Comparison of ENCODE assay signal across 12 mouse cellular contexts in the genomic region with DNA sequence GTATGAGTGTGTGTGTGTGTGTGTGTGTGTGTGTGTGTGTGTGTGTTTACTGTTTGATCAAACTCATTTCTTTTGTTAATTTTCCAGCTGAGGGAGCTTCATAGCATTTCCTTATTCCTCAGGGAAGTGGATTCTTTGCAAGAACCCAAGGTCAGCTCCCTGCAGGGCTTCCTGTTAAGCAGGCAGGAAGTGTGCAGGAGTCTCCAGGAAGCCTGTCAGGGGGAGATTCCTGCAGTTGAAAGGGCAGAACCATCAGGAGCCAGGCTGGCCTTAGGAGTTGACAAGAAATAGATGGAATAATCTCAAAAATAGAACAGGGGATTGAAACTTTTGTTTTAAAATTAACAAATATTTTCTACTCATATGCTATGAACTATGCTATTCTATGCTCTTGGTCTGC.
DNase-seq lines count a peak whose midpoint lies in the region; ATAC-seq and TF ChIP-seq lines count a peak whose summit lies in the region.
"Had no signal": no experiment of that assay in that cellular context is flagged by ENCODE, and none has a peak within 500 bp of the region (broad histone marks: within the 10 kb centered on the region; RNA-seq: fewer than 3 reads in every experiment).

No protein-coding gene starts in this region.

- DNase-seq in adrenal gland, postnatal 14 days: peak; percentile 46
- no peak for DNase-seq in adrenal gland, postnatal 4 days (ENCODE audit: low spot score in 2 of 2)
- no peak for DNase-seq in midbrain, embryonic 10.5 days (ENCODE audit: low spot score)
- DNase-seq in lung, postnatal 4 days: peak; percentile 50 to 76
- DNase-seq in midbrain, postnatal 0 days (ENCODE audit: low spot score): no peak
- no peak for DNase-seq in urinary bladder, adult 2 months (ENCODE audit: low spot score)
- DNase-seq: B cell, adult 2 months; cerebellum, adult 9-10 months; forebrain, postnatal 0 days; layer of hippocampus, adult 9-11 months had no signal

- ATAC-seq in midbrain, embryonic 13.5 days: no peak
- no peak for ATAC-seq in kidney, embryonic 15.5 days (replicated peaks; ENCODE audit: low FRiP score)
- no peak for ATAC-seq in midbrain, postnatal 0 days (ENCODE audit: low FRiP score)
- ATAC-seq: forebrain, postnatal 0 days had no signal

- no peak overlapping the region for H3K9ac ChIP-seq in midbrain, embryonic 13.5 days (replicated peaks)
- H3K9ac ChIP-seq in kidney, embryonic 15.5 days: no peak overlapping the region
- no peak overlapping the region for H3K9ac ChIP-seq in midbrain, postnatal 0 days (replicated peaks; ENCODE audit: low read length, poor library complexity, severe bottlenecking)
- H3K9ac ChIP-seq: forebrain, postnatal 0 days had no signal

- no peak overlapping the region for H3K4me3 ChIP-seq in midbrain, embryonic 10.5 days
- H3K4me3 ChIP-seq in midbrain, embryonic 13.5 days (replicated peaks): no peak overlapping the region
- no peak overlapping the region for H3K4me3 ChIP-seq in kidney, embryonic 15.5 days (replicated peaks)
- H3K4me3 ChIP-seq in midbrain, postnatal 0 days (ENCODE audit: low read depth, low read length): no peak overlapping the region

- H3K9me3 ChIP-seq in midbrain, embryonic 10.5 days (replicated peaks): no peaks in the 10 kb centered on the region
- H3K9me3 ChIP-seq in midbrain, embryonic 13.5 days: no peaks in the 10 kb centered on the region
- no peaks in the 10 kb centered on the region for H3K9me3 ChIP-seq in kidney, embryonic 15.5 days (replicated peaks)
- no peaks in the 10 kb centered on the region for H3K9me3 ChIP-seq in midbrain, postnatal 0 days (ENCODE audit: low read length)

- no peaks in the 10 kb centered on the region for H3K27me3 ChIP-seq in midbrain, embryonic 10.5 days (ENCODE audit: low read depth, poor library complexity, severe bottlenecking)
- no peaks in the 10 kb centered on the region for H3K27me3 ChIP-seq in midbrain, embryonic 13.5 days
- no peaks in the 10 kb centered on the region for H3K27me3 ChIP-seq in kidney, embryonic 15.5 days
- H3K27me3 ChIP-seq in midbrain, postnatal 0 days (ENCODE audit: insufficient read depth, low read length): no peaks in the 10 kb centered on the region

- no peak overlapping the region for H3K4me2 ChIP-seq in midbrain, embryonic 13.5 days (replicated peaks)
- no peak overlapping the region for H3K4me2 ChIP-seq in kidney, embryonic 15.5 days
- H3K4me2 ChIP-seq in midbrain, postnatal 0 days (ENCODE audit: low read depth, low read length, poor library complexity, severe bottlenecking): no peak overlapping the region

- H3K27ac ChIP-seq in midbrain, embryonic 10.5 days (replicated peaks): peak overlapping the region; percentile 53
- no peak overlapping the region for H3K27ac ChIP-seq in midbrain, embryonic 13.5 days
- peak overlapping the region; percentile 85 for H3K27ac ChIP-seq in kidney, embryonic 15.5 days
- H3K27ac ChIP-seq in midbrain, postnatal 0 days (ENCODE audit: low read depth, low read length): no peak overlapping the region

- H3K4me1 ChIP-seq in midbrain, embryonic 10.5 days: peaks cover 37% of the 10 kb centered on the region
- peaks cover 28% of the 10 kb centered on the region for H3K4me1 ChIP-seq in midbrain, embryonic 13.5 days (replicated peaks)
- H3K4me1 ChIP-seq in kidney, embryonic 15.5 days: peaks cover 21% of the 10 kb centered on the region
- H3K4me1 ChIP-seq in midbrain, postnatal 0 days (ENCODE audit: insufficient read depth, low read length): peaks cover 3% of the 10 kb centered on the region; the same call in 1 of the 2 replicates

- no peak for TF ChIP-seq CTCF in midbrain, postnatal 0 days (IDR thresholded peaks at IDR 0.05)

- no peaks in the 10 kb centered on the region for H3K36me3 ChIP-seq in midbrain, embryonic 10.5 days
- H3K36me3 ChIP-seq in midbrain, embryonic 13.5 days: no peaks in the 10 kb centered on the region
- H3K36me3 ChIP-seq in kidney, embryonic 15.5 days: no peaks in the 10 kb centered on the region
- H3K36me3 ChIP-seq in midbrain, postnatal 0 days (ENCODE audit: insufficient read depth, low read length): no peaks in the 10 kb centered on the region

Comparison
In these comparisons a context has a peak if more than half of its experiments do, and no peak if none do; other contexts are left out.
1. DNase-seq: peak in adrenal gland, postnatal 14 days (single experiment) and lung, postnatal 4 days (2 of 2); none in adrenal gland, postnatal 4 days (0 of 2), midbrain, embryonic 10.5 days (single experiment), midbrain, postnatal 0 days (single experiment) and urinary bladder, adult 2 months (single experiment).
2. H3K27ac ChIP-seq: peak in midbrain, embryonic 10.5 days (single experiment) and kidney, embryonic 15.5 days (single experiment); none in midbrain, embryonic 13.5 days (single experiment) and midbrain, postnatal 0 days (single experiment).